Mouse (Mus musculus): ENCODE results near the gene Sost.

- TF ChIP-seq CTCF (IDR thresholded peaks at IDR 0.05; ENCODE audit: borderline replicate concordance, insufficient read depth, low read depth, low read length) (peak; percentile 59), POLR2A (IDR thresholded peaks at IDR 0.05; ENCODE audit: borderline replicate concordance, insufficient read depth, low read length) (no peak)
Observed at GRCm38 (mm10) chr11:102004251-102004650, 37.4 kb upstream of the Sost start.

All from cerebellum, adult 2 months (tissue).